25 mouse cellular contexts compared by ENCODE assay signal in the genomic region with DNA sequence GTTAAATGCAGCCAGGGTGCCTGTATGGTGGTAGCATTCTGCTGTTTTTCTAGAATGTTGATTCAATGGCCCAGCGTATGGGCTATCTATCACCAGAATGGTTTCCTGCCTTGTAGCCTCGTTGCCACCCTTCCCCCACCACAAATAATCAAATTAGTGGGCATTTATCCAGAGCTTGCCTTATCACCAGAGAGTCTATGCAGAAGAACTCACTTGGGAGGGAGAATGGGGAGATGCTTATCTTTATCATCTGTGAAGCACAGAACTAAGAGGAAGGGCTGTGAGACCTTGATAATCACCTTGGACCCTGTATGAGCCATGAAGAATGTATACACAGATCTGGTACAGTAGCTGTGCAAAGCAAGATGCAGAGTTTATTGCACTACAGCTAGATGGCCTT.
DNase-seq lines count a peak whose midpoint lies in the region; ATAC-seq lines count a peak whose summit lies in the region.
"Had no signal": no experiment of that assay in that cellular context is flagged by ENCODE, and none has a peak within 500 bp of the region (broad histone marks: within the 10 kb centered on the region; RNA-seq: fewer than 3 reads in every experiment).

No protein-coding gene starts in this region.

- DNase-seq in heart, adult 11 months, result peak; percentile 79
- no peak for DNase-seq in heart, postnatal 36 days
- no peak for DNase-seq in heart, postnatal 25 days (ENCODE audit: low spot score)
- peak; percentile 67 for DNase-seq in MEL-GATA-1-ER (ENCODE audit: extremely low read depth, low read depth)
- DNase-seq in cerebellum, adult 9-11 months, result no peak
- DNase-seq: adrenal gland, postnatal 25 days; cerebellum, adult 8-10 months; gastrocnemius, postnatal 14 days; layer of hippocampus, postnatal 36 days; lung, postnatal 10 days; midbrain, embryonic 14.5 days; right cerebral cortex, postnatal 14 days; thymus, adult 2 months; thymus, postnatal 4 days had no signal

- 41% methylated on average over 2 of the region's 2 CpGs for WGBS in heart, embryonic 14.5 days
- 29% methylated on average over 2 of the region's 2 CpGs for WGBS in liver, embryonic 16.5 days (ENCODE audit: insufficient replicate concordance)
- whole genome bisulfite sequencing in hindbrain, embryonic 16.5 days, result 65% methylated on average over 2 of the region's 2 CpGs

- intact Hi-C loops in heart, postnatal 36 days (cut with DNase I), result no loop called here
- intact Hi-C loops in heart, postnatal 25 days (cut with DNase I), result no loop called here

- peaks cover 25 to 56% of the 10 kb centered on the region in 2 experiments for H3K4me1 ChIP-seq in heart, embryonic 14.5 days (ENCODE audit: control insufficient read depth in 2 of 2, insufficient read depth in 2 of 2, low read length in 2 of 2)
- no peaks in the 10 kb centered on the region for H3K4me1 ChIP-seq in liver, embryonic 16.5 days (ENCODE audit: control insufficient read depth, low read depth, low read length)
- H3K4me1 ChIP-seq in hindbrain, embryonic 16.5 days (ENCODE audit: control insufficient read depth, insufficient read depth, low read depth, low read length), result no peaks in the 10 kb centered on the region; the same call in 1 of the 2 replicates
- H3K4me1 ChIP-seq: liver, embryonic 15.5 days had no signal

- no peaks in the 10 kb centered on the region for H3K36me3 ChIP-seq in heart, embryonic 14.5 days (ENCODE audit: control insufficient read depth, insufficient read depth, low read length)
- H3K36me3 ChIP-seq in liver, embryonic 16.5 days (ENCODE audit: control insufficient read depth, insufficient read depth), result no peaks in the 10 kb centered on the region
- H3K36me3 ChIP-seq in hindbrain, embryonic 16.5 days (ENCODE audit: control insufficient read depth, insufficient read depth, low read length), result no peaks in the 10 kb centered on the region
- H3K36me3 ChIP-seq: embryonic facial prominence, embryonic 10.5 days; forebrain, embryonic 10.5 days; hindbrain, embryonic 10.5 days; liver, embryonic 15.5 days had no signal

- no peaks in the 10 kb centered on the region for H3K27me3 ChIP-seq in heart, embryonic 14.5 days (ENCODE audit: control insufficient read depth, insufficient read depth, low read length)
- H3K27me3 ChIP-seq in liver, embryonic 16.5 days (ENCODE audit: control insufficient read depth, insufficient read depth, low read depth, low read length), result no peaks in the 10 kb centered on the region
- H3K27me3 ChIP-seq in hindbrain, embryonic 16.5 days (replicated peaks; ENCODE audit: control insufficient read depth, insufficient read depth, low read length), result no peaks in the 10 kb centered on the region
- H3K27me3 ChIP-seq: liver, embryonic 15.5 days had no signal

- H3K27ac ChIP-seq in heart, embryonic 14.5 days (replicated peaks in 1 of 2; ENCODE audit: control insufficient read depth in 1 of 2, insufficient read depth in 1 of 2, low read depth in 2 of 2, low read length in 2 of 2), result peak overlapping the region; percentile 88 to 92
- H3K27ac ChIP-seq in liver, embryonic 16.5 days (ENCODE audit: low read length), result no peak overlapping the region
- H3K27ac ChIP-seq in hindbrain, embryonic 16.5 days (ENCODE audit: low read depth, low read length), result no peak overlapping the region
- H3K27ac ChIP-seq: embryonic facial prominence, embryonic 10.5 days; forebrain, embryonic 10.5 days; hindbrain, embryonic 10.5 days; hindbrain, postnatal 0 days; liver, embryonic 15.5 days; stomach, postnatal 0 days had no signal

- ATAC-seq in heart, embryonic 14.5 days (ENCODE audit: insufficient number of reproducible peaks, insufficient read depth, low FRiP score, low read depth), result no peak
- 0 out of 2 replicates have a peak, but pooled peaks have one; percentile 27 for ATAC-seq in liver, embryonic 16.5 days (ENCODE audit: low read depth)
- ATAC-seq in hindbrain, embryonic 16.5 days, result no peak
- ATAC-seq: forebrain, embryonic 16.5 days; hindbrain, postnatal 0 days; intestine, embryonic 16.5 days had no signal

- no peak overlapping the region for H3K4me3 ChIP-seq in heart, embryonic 14.5 days (ENCODE audit: control insufficient read depth in 1 of 2, insufficient read depth in 1 of 2, low read depth in 1 of 2, low read length in 2 of 2)
- no peak overlapping the region for H3K4me3 ChIP-seq in liver, embryonic 16.5 days (ENCODE audit: low read depth, low read length)
- no peak overlapping the region for H3K4me3 ChIP-seq in hindbrain, embryonic 16.5 days (ENCODE audit: low read length)
- H3K4me3 ChIP-seq: embryonic facial prominence, embryonic 10.5 days; forebrain, embryonic 10.5 days; hindbrain, embryonic 10.5 days; liver, embryonic 15.5 days had no signal

- H3K4me2 ChIP-seq in heart, embryonic 14.5 days (ENCODE audit: low read length), result peak overlapping the region; percentile 19; the same call in 1 of the 2 replicates
- no peak overlapping the region for H3K4me2 ChIP-seq in liver, embryonic 16.5 days (ENCODE audit: low read depth, low read length)
- H3K4me2 ChIP-seq in hindbrain, embryonic 16.5 days (ENCODE audit: low read length), result no peak overlapping the region
- H3K4me2 ChIP-seq: liver, embryonic 15.5 days had no signal

- H3K9ac ChIP-seq in heart, embryonic 14.5 days (ENCODE audit: low read length), result no peak overlapping the region
- H3K9ac ChIP-seq in liver, embryonic 16.5 days (ENCODE audit: low read depth, low read length), result no peak overlapping the region
- no peak overlapping the region for H3K9ac ChIP-seq in hindbrain, embryonic 16.5 days (ENCODE audit: low read depth, low read length)
- H3K9ac ChIP-seq: liver, embryonic 15.5 days had no signal

- no peaks in the 10 kb centered on the region for H3K9me3 ChIP-seq in heart, embryonic 14.5 days (ENCODE audit: control insufficient read depth, low read length)
- no peaks in the 10 kb centered on the region for H3K9me3 ChIP-seq in liver, embryonic 16.5 days (replicated peaks; ENCODE audit: control insufficient read depth, low read length)
- no peaks in the 10 kb centered on the region for H3K9me3 ChIP-seq in hindbrain, embryonic 16.5 days (ENCODE audit: control insufficient read depth, low read length)
- H3K9me3 ChIP-seq: embryonic facial prominence, embryonic 10.5 days; forebrain, embryonic 10.5 days; hindbrain, embryonic 10.5 days; liver, embryonic 15.5 days had no signal

Comparison
In these comparisons a context has a peak if more than half of its experiments do, and no peak if none do; other contexts are left out.
1. DNase-seq: peak in heart, adult 11 months (single experiment) and MEL-GATA-1-ER (single experiment); none in heart, postnatal 36 days (0 of 2), heart, postnatal 25 days (single experiment) and cerebellum, adult 9-11 months (single experiment).
2. H3K27ac ChIP-seq: peak in heart, embryonic 14.5 days (2 of 2); none in liver, embryonic 16.5 days (single experiment) and hindbrain, embryonic 16.5 days (single experiment).